Mouse (Mus musculus): ENCODE measurements around the gene Mast4.

DNA sequence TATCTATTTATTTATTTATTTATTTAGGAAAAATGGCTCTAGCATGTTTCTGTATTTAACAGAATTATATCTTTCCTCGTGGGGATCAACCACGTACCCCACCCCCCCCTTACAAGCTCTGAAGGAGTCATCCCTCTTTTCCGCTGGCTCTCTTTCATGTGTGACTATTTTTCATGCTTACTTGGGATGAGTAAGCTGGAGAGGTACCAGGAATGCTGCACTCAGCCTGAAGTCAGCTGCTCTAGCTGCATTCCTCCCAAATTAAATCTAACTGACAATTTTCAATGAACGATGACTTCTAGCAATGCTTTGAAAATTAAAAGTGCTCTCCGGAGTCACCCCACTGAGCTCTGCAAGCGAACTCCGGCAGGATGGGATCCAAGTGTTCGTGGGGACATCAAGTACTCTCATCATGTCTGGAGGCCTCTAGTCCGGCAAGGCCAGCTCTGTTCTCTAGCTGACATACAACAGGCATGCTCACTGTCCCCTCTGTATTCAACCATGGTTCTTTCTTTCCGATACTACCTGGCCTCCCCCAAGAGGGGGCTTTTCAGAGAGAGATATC is 547.5 kb downstream of the Mast4 start:
- TF ChIP-seq USF1 (IDR thresholded peaks at IDR 0.05; ENCODE audit: low read depth) (no peak), CTCF (IDR thresholded peaks at IDR 0.05; ENCODE audit: control insufficient read depth, insufficient read depth, insufficient read length) (no peak), MAX (IDR thresholded peaks at IDR 0.05) (no peak), CEBPB (IDR thresholded peaks at IDR 0.05; ENCODE audit: low read depth) (no peak), MYOG (IDR thresholded peaks at IDR 0.05; ENCODE audit: control insufficient read depth, extremely low read depth, insufficient read length) (no peak), MYOD1 (IDR thresholded peaks at IDR 0.05; ENCODE audit: control insufficient read depth, insufficient read length, low read depth) (no peak)

Measured in C2C12 (cell line).